Mouse (Mus musculus) intestine, postnatal 0 days (tissue): ENCODE measurements around the gene Gm49673. TPM values are rescaled to one million over a fixed set of nuclear protein-coding genes. Genes with fewer than 3 reads are reported as not detected.
"Not testable (repeated sequence)": the region's sequence is repeated elsewhere in the genome, so short reads cannot be mapped to it uniquely, and the experiment has no call there.

Source experiments
- ATAC-seq: fragments of 200-750 bp; cut with Nextera tagmentation; 2 replicates; pipeline ENCODE4 v1.8.0; 2017; ENCODE audit warnings: mild to moderate bottlenecking, moderate TSS enrichment, moderate library complexity
- H3K27ac ChIP-seq: fragments of 300-500 bp; sonication (generic); 2 replicates; pipeline ENCODE4 v1.5.1; 2014; ENCODE audit warnings: mild to moderate bottlenecking, low read depth, low read length, moderate library complexity
- H3K27me3 ChIP-seq: fragments of 300-500 bp; sonication (generic); replicated peaks from 2 replicates; pipeline ENCODE4 v1.6.1; 2014; ENCODE audit warnings: low read length, mixed read lengths; ENCODE audit not compliant: control insufficient read depth, insufficient read depth
- H3K36me3 ChIP-seq: fragments of 300-500 bp; sonication (generic); 2 replicates; pipeline ENCODE4 v1.6.1; 2014; ENCODE audit warnings: mild to moderate bottlenecking, moderate library complexity; ENCODE audit not compliant: control insufficient read depth, insufficient read depth
- H3K4me1 ChIP-seq: fragments of 300-500 bp; sonication (generic); replicated peaks from 2 replicates; pipeline ENCODE4 v1.6.1; 2014; ENCODE audit warnings: antibody characterized with exemption, low read length, mixed read lengths; ENCODE audit not compliant: control insufficient read depth, insufficient read depth
- H3K4me2 ChIP-seq: fragments of 300-500 bp; sonication (generic); replicated peaks from 2 replicates; pipeline ENCODE4 v1.6.1; 2014; ENCODE audit warnings: low read depth, mild to moderate bottlenecking, moderate library complexity
- H3K4me3 ChIP-seq: fragments of 300-500 bp; sonication (generic); 2 replicates; pipeline ENCODE4 v1.5.1; 2014; ENCODE audit warnings: low read depth, low read length
- H3K9ac ChIP-seq: fragments of 300-500 bp; sonication (generic); 2 replicates; pipeline ENCODE4 v1.6.1; 2014; ENCODE audit warnings: mild to moderate bottlenecking, low read depth, low read length
- H3K9me3 ChIP-seq: fragments of 300-500 bp; sonication (generic); 2 replicates; pipeline ENCODE4 v1.6.1; 2016; ENCODE audit warnings: mixed run types; ENCODE audit not compliant: control insufficient read depth
- CTCF ChIP-seq: sonication (generic); IDR thresholded peaks from 2 replicates; pipeline ENCODE4 v1.5.1; 2016; ENCODE audit warnings: low read depth, mild to moderate bottlenecking, control low read depth, antibody characterized with exemption, moderate library complexity
- WGBS: fragments of 180-500 bp; shearing (Covaris S2); extraction: QIAGEN DNeasy Blood & Tissue Kit; methylation state at CpG from one replicate; pipeline ENCODE4 v1.1.7; 2014; 5-methylcytosine and 5-hydroxymethylcytosine counted together
- polyA plus RNA-seq: library from polyadenylated mRNA; unstranded; fragments of >200 nt; fragmentation: Nextera tagmentation; extraction: Ambion mirVana; gene quantifications from 2 replicates; pipeline ENCODE4 v1.2.1, GENCODE M21; 2015

Gene Gm49673
- polyA plus RNA-seq, 1 experiment from 2014 or later: not detected

- not testable (repeated sequence) for ATAC-seq
- TF ChIP-seq CTCF: peak; percentile 59
These were observed 13.4 kb upstream of the Gm49673 start for GRCm38 (mm10) chr17:8160969-8161368.

GRCm38 (mm10) chr17:8158627-8159026 is 11.0 kb upstream of the Gm49673 start:
- not testable (repeated sequence) for ATAC-seq
- no CpG with 5 or more reads among the region's 1 CpGs for WGBS

More at GRCm38 (mm10) chr17:8160969-8161368, 13.4 kb upstream of the Gm49673 start:
- H3K4me1 ChIP-seq, H3K4me3 ChIP-seq, H3K9ac ChIP-seq, H3K9me3 ChIP-seq, H3K27ac ChIP-seq, H3K27me3 ChIP-seq, H3K4me2 ChIP-seq, H3K36me3 ChIP-seq: not testable (repeated sequence)
- 34% methylated on average over 3 of the region's 3 CpGs for WGBS

GRCm38 (mm10) chr17:8155982-8156381 is 8.4 kb upstream of the Gm49673 start:
- WGBS: no CpG with 5 or more reads among the region's 8 CpGs
- not testable (repeated sequence) for H3K4me1 ChIP-seq, H3K36me3 ChIP-seq, H3K4me3 ChIP-seq, H3K9me3 ChIP-seq, H3K4me2 ChIP-seq, H3K27ac ChIP-seq, H3K9ac ChIP-seq, ATAC-seq, H3K27me3 ChIP-seq

More at GRCm38 (mm10) chr17:8158627-8159026, 11.0 kb upstream of the Gm49673 start:
- H3K4me2 ChIP-seq, H3K27me3 ChIP-seq, H3K9ac ChIP-seq, H3K27ac ChIP-seq, H3K36me3 ChIP-seq, H3K4me3 ChIP-seq, H3K4me1 ChIP-seq, H3K9me3 ChIP-seq: not testable (repeated sequence)

GRCm38 (mm10) chr17:8155010-8155409 is 7.4 kb upstream of the Gm49673 start:
- 80% methylated on average over 6 of the region's 7 CpGs for WGBS
- H3K4me1 ChIP-seq, H3K27ac ChIP-seq, H3K9me3 ChIP-seq, H3K9ac ChIP-seq, ATAC-seq, H3K4me2 ChIP-seq, H3K4me3 ChIP-seq, H3K27me3 ChIP-seq, H3K36me3 ChIP-seq: not testable (repeated sequence)

GRCm38 (mm10) chr17:8146931-8147330 is 657 bp downstream of the Gm49673 start:
- H3K27me3 ChIP-seq, H3K4me1 ChIP-seq, H3K9me3 ChIP-seq, ATAC-seq, H3K36me3 ChIP-seq, H3K27ac ChIP-seq: not testable (repeated sequence)
- 5% methylated on average over 5 of the region's 5 CpGs for WGBS
- H3K4me3 ChIP-seq: peak overlapping the region; percentile 49
- H3K9ac ChIP-seq: peak overlapping the region; percentile 50; the same call in 1 of the 2 replicates
- peak overlapping the region; percentile 66 for H3K4me2 ChIP-seq

- 42% methylated on average over 13 of the region's 14 CpGs for WGBS
- not testable (repeated sequence) for H3K36me3 ChIP-seq, H3K27ac ChIP-seq, ATAC-seq, H3K27me3 ChIP-seq, H3K4me3 ChIP-seq, H3K9me3 ChIP-seq, H3K4me2 ChIP-seq, H3K9ac ChIP-seq, H3K4me1 ChIP-seq
These were observed 3.5 kb downstream of the Gm49673 start for GRCm38 (mm10) chr17:8143802-8144673.

GRCm38 (mm10) chr17:8140210-8140609 is 7.4 kb downstream of the Gm49673 start:
- not testable (repeated sequence) for H3K36me3 ChIP-seq, H3K4me2 ChIP-seq, H3K27me3 ChIP-seq, H3K9me3 ChIP-seq, H3K4me1 ChIP-seq, H3K27ac ChIP-seq, ATAC-seq, H3K4me3 ChIP-seq, H3K9ac ChIP-seq
- WGBS: 77% methylated on average over 3 of the region's 3 CpGs

- H3K27me3 ChIP-seq, H3K4me3 ChIP-seq, H3K9me3 ChIP-seq, H3K4me2 ChIP-seq, H3K27ac ChIP-seq, H3K4me1 ChIP-seq, H3K36me3 ChIP-seq, ATAC-seq, H3K9ac ChIP-seq: not testable (repeated sequence)
- WGBS: 91% methylated on average over 5 of the region's 5 CpGs
These were observed 9.5 kb downstream of the Gm49673 start for GRCm38 (mm10) chr17:8138116-8138515.

GRCm38 (mm10) chr17:8130849-8131248 is 16.7 kb downstream of the Gm49673 start:
- H3K27ac ChIP-seq, H3K27me3 ChIP-seq, H3K9me3 ChIP-seq, H3K9ac ChIP-seq, ATAC-seq, H3K4me3 ChIP-seq, H3K4me2 ChIP-seq, H3K4me1 ChIP-seq, H3K36me3 ChIP-seq: not testable (repeated sequence)
- no CpG with 5 or more reads among the region's 6 CpGs for WGBS
